Mouse (Mus musculus) liver, embryonic 11.5 days (tissue): ENCODE measurements around the gene Fam117b. TPM values are rescaled to one million over a fixed set of nuclear protein-coding genes. Genes with fewer than 3 reads are reported as not detected.

ENCODE experiments used
- ATAC-seq: fragments of 200-750 bp; cut with Nextera tagmentation; replicated peaks from 2 replicates; pipeline ENCODE4 v1.8.0; 2017; ENCODE audit warnings: moderate number of reproducible peaks, mild to moderate bottlenecking, moderate TSS enrichment, moderate library complexity; ENCODE audit not compliant: low FRiP score
- DNase-seq: peaks from one replicate; pipeline ENCODE4 v3.0.0-alpha.2; 2017; ENCODE audit warnings: low spot score
- H3K27ac ChIP-seq: fragments of 300-500 bp; sonication (generic); 2 replicates; pipeline ENCODE4 v1.5.1; 2014; ENCODE audit warnings: mild to moderate bottlenecking, low read depth, low read length, control low read depth
- H3K27me3 ChIP-seq: fragments of 300-500 bp; sonication (generic); replicated peaks from 2 replicates; pipeline ENCODE4 v1.6.1; 2014; ENCODE audit warnings: low read length, mixed read lengths; ENCODE audit not compliant: control insufficient read depth, insufficient read depth
- H3K36me3 ChIP-seq: fragments of 300-500 bp; sonication (generic); 2 replicates; pipeline ENCODE4 v1.6.1; 2014; ENCODE audit warnings: mild to moderate bottlenecking, low read length, moderate library complexity, mixed read lengths; ENCODE audit not compliant: control insufficient read depth, insufficient read depth
- H3K4me1 ChIP-seq: fragments of 300-500 bp; sonication (generic); replicated peaks from 2 replicates; pipeline ENCODE4 v1.6.1; 2014; ENCODE audit warnings: low read length, mixed read lengths; ENCODE audit not compliant: control insufficient read depth, insufficient read depth
- H3K4me2 ChIP-seq: fragments of 300-500 bp; sonication (generic); 2 replicates; pipeline ENCODE4 v1.6.1; 2014; ENCODE audit warnings: mild to moderate bottlenecking, control low read depth, moderate library complexity
- H3K4me3 ChIP-seq: fragments of 300-500 bp; sonication (generic); 2 replicates; pipeline ENCODE4 v1.5.1; 2014; ENCODE audit warnings: low read depth, low read length, control low read depth
- H3K9ac ChIP-seq: fragments of 300-500 bp; sonication (generic); 2 replicates; pipeline ENCODE4 v1.6.1; 2014; ENCODE audit warnings: low read depth, low read length, control low read depth
- H3K9me3 ChIP-seq: fragments of 300-500 bp; sonication (generic); 2 replicates; pipeline ENCODE4 v1.6.1; 2016; ENCODE audit warnings: low read length, inconsistent platforms, mixed read lengths; ENCODE audit not compliant: control insufficient read depth
- WGBS: fragments of 180-500 bp; shearing (Covaris S2); extraction: QIAGEN DNeasy Blood & Tissue Kit; methylation state at CpG from one replicate; pipeline ENCODE4 v1.1.7; 2014; 5-methylcytosine and 5-hydroxymethylcytosine counted together
- polyA plus RNA-seq: library from polyadenylated mRNA; unstranded; fragments of >200 nt; fragmentation: Nextera tagmentation; extraction: Ambion mirVana; gene quantifications from 2 replicates; pipeline ENCODE4 v1.2.1, GENCODE M21; 2014

Gene Fam117b
- polyA plus RNA-seq, 1 experiment from 2014 or later, result 10.3 TPM

DNA sequence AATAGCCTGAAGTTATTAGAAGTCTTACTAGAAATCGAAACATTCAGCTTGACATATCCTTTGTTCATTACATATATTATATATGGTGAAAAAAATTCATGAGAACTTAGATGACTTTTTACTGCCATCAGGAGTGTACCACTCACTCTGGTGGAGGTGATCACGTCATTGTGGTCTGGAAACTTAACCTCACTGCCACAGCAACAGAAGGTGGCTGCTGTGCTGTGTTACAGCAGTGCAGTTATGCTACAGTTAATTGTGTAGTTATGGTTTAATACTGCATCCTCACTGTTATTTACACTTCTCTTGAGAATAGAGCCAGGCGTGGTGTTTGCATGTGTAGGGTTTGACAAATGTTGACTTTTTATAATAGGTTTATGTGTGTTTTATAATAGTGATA lies 4.6 kb downstream of the Fam117b start:
- Histone ChIP-seq H3K9me3 (no peaks in the 10 kb centered on the region), H3K36me3 (no peaks in the 10 kb centered on the region), H3K27me3 (no peaks in the 10 kb centered on the region), H3K9ac (no peak overlapping the region), H3K4me2 (no peak overlapping the region), H3K27ac (no peak overlapping the region), H3K4me3 (no peak overlapping the region), H3K4me1 (peaks cover 30% of the 10 kb centered on the region)
- ATAC-seq (no peak), DNase-seq (no peak)
- WGBS, result 67% methylated on average over 3 of the region's 3 CpGs

DNA sequence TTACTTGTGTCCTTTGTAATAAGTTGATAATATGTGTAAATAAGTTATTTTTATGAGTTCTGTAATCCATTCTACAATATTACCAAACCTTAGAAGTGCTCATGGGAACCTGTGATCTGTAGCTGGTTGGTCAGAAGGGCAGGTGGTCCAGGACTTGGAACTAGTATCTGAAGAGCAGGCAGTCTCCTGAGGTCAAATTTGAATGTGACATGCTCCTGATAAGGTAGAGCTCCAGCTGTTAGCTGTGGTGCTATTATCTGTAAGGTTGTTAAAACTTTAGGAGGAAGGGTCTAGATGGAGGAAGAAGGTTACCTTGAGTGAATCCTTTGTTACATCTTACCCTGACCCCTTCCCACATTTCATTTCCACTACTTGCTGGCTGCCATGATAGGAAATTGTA lies 5.3 kb downstream of the Fam117b start:
- Histone ChIP-seq H3K27ac (no peak overlapping the region), H3K4me3 (no peak overlapping the region), H3K9ac (no peak overlapping the region), H3K4me1 (peaks cover 30% of the 10 kb centered on the region), H3K36me3 (no peaks in the 10 kb centered on the region), H3K4me2 (no peak overlapping the region), H3K27me3 (no peaks in the 10 kb centered on the region), H3K9me3 (no peaks in the 10 kb centered on the region)
- ATAC-seq (peak; percentile 49), DNase-seq (no peak)

DNA sequence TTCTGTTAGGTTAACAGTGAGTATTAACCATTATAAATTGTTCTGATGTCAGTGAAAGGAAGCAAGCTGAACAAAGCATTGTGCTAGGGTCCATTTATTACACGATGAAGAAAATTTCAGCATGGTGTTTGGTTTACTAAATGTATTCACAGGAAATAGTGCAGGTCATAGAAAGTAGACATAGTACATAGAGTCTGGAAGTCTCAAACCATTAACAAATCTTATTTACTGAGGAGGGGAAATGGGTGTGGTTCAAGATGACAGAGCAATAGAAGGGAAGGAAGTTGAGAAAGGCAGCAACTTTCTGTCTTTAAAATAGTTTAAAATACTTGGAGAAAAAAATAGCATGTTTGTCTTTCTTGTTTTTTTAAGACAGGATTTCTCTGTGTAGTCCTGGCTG lies 10.4 kb downstream of the Fam117b start:
- Histone ChIP-seq H3K4me2 (no peak overlapping the region), H3K4me1 (peaks cover under 1% of the 10 kb centered on the region), H3K9ac (no peak overlapping the region), H3K4me3 (no peak overlapping the region), H3K9me3 (no peaks in the 10 kb centered on the region), H3K27ac (no peak overlapping the region), H3K36me3 (no peaks in the 10 kb centered on the region), H3K27me3 (no peaks in the 10 kb centered on the region)
- 69% methylated on average over 1 of the region's 1 CpGs for WGBS
- DNase-seq, result no peak
- no peak for ATAC-seq

DNA sequence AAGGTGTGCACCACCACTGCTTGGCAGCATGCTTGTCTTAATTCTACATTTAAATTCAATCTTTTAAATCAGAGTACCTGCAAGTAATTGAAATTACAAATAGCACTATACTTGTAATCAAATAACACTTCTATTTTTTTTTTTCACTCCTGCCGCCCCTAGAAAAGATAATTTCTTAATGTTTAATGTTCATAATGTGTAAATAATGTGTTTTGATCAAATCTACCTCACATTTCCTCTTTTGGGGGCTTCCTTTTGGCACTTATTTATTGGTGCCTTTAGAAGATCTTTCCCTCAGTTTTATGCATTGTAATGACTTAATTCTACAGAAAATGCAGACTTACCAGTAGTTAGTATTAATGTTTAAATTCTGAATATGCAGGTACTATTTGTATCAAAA lies 10.9 kb downstream of the Fam117b start:
- Histone ChIP-seq H3K4me1 (no peaks in the 10 kb centered on the region), H3K9ac (no peak overlapping the region), H3K27me3 (no peaks in the 10 kb centered on the region), H3K36me3 (no peaks in the 10 kb centered on the region), H3K4me2 (no peak overlapping the region), H3K27ac (no peak overlapping the region), H3K4me3 (no peak overlapping the region), H3K9me3 (no peaks in the 10 kb centered on the region)
- 80% methylated on average over 1 of the region's 1 CpGs for whole genome bisulfite sequencing
- DNase-seq (no peak), ATAC-seq (no peak)

DNA sequence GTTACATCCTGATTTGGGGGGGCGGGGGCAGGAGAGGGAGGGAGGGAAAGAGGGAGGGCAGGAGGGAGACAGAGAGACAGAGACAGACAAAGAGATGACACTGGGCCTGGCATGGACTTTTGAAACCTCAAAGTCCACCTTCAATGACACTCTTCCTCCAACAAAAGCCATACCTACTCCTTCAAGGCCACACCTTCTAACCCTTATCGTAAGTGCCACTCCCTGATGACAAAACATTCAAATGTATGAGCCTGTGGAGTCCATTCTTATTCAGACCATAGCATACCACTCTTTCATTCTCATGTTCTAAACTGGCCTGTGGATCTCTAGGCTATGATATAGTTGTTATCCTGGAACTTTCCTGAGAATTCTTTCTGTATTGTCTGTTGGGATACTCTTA lies 11.6 kb downstream of the Fam117b start:
- no peaks in the 10 kb centered on the region for H3K27me3 ChIP-seq
- H3K36me3 ChIP-seq, result no peaks in the 10 kb centered on the region
- DNase-seq (no peak), ATAC-seq (no peak)
- H3K4me3 ChIP-seq, result no peak overlapping the region
- no peak overlapping the region for H3K27ac ChIP-seq
- H3K9me3 ChIP-seq, result no peaks in the 10 kb centered on the region
- no peak overlapping the region for H3K4me2 ChIP-seq
- H3K4me1 ChIP-seq, result no peaks in the 10 kb centered on the region
- no peak overlapping the region for H3K9ac ChIP-seq
- 96% methylated on average over 2 of the region's 2 CpGs for whole genome bisulfite sequencing

DNA sequence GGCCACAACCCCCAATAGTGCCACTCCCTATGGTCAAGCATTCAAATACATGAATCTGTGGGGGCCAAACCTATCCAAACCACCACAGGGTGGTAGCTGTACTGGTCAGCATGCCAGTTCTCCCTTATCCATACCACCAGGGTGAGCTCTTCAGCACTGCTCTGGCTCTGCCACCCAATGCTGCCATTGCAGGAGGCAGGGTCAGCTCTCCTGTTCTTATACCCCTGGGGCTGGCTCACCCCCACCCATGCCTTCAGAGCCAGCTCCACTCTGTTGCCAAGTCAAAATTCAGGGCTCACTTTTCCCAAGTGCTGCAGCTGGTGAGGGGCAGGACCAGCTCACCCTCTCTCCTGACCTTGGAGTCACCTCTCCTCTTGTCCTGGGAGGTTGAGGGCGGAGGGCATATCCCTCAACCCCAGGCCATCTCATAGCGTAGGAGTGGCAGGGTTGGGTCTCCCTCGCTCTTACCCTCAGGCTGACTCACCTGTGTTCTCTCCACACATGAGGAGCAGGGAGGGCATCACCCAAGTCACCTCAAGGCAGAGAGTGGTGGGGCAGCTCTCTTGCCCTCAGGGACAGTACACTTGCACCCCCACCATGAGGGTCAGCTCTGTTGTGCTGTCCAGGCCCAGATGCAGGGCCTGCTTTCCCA lies 13.3 kb downstream of the Fam117b start:
- Histone ChIP-seq H3K27ac (no peak overlapping the region), H3K4me2 (no peak overlapping the region), H3K4me3 (no peak overlapping the region), H3K36me3 (no peaks in the 10 kb centered on the region), H3K27me3 (no peaks in the 10 kb centered on the region), H3K9me3 (no peaks in the 10 kb centered on the region), H3K4me1 (no peaks in the 10 kb centered on the region), H3K9ac (no peak overlapping the region)
- ATAC-seq (no peak), DNase-seq (no peak)
- WGBS, result 92% methylated on average over 3 of the region's 3 CpGs

DNA sequence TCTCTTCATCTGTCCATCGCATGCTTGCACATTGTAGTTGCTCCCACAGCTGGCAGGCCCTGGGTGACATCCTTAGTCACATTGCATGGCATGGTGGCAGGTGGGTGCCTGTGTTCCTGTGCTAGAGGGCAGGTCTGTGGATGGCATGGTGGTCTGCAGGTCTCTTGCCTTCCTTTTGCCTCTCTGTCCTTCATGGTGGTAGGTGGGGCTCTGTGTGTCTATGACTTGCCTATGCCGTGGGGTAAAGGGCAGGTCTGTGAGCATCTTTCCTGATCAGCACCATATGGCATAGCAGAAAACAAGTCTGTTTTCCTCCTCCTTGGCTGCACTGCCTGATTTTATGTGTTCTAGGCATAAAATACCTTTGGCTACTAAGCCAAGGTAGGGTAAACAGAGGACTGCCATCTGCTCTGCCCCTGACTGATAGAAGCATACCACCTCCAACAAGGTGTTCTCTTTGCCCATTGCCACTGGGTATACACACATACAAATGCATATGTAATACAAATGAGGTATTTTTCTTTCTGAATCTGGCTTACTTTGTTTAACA lies 14.4 kb downstream of the Fam117b start:
- no peaks in the 10 kb centered on the region for H3K27me3 ChIP-seq
- H3K36me3 ChIP-seq, result no peaks in the 10 kb centered on the region
- no peaks in the 10 kb centered on the region for H3K4me1 ChIP-seq
- no peak overlapping the region for H3K4me3 ChIP-seq
- no peaks in the 10 kb centered on the region for H3K9me3 ChIP-seq
- 87% methylated on average over 2 of the region's 2 CpGs for WGBS
- no peak for ATAC-seq
- no peak overlapping the region for H3K9ac ChIP-seq
- H3K4me2 ChIP-seq, result no peak overlapping the region
- no peak for DNase-seq
- H3K27ac ChIP-seq, result no peak overlapping the region

DNA sequence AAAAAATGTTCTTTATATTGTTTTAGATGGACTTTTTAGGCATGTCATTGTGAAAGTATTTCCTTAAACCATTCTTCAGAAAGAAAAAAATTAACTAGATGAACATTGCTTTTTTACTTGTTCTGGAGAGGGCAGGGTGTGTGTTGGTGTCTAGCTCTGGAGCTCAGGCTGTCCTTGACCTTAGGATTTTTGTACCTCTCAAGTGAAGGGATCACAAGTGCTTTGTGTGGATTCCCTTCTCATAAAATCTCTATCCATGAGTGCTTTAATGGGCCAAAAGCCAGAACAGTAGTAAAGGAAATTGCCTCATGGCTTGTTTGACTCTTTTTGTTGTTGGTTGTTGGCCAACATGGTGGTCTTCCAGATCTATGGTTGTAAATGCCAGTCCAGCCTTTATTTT lies 18.1 kb downstream of the Fam117b start:
- no peaks in the 10 kb centered on the region for H3K4me1 ChIP-seq
- DNase-seq (no peak), ATAC-seq (no peak)
- no peak overlapping the region for H3K4me3 ChIP-seq
- H3K27me3 ChIP-seq, result no peaks in the 10 kb centered on the region
- H3K27ac ChIP-seq, result no peak overlapping the region
- no peaks in the 10 kb centered on the region for H3K9me3 ChIP-seq
- H3K4me2 ChIP-seq, result no peak overlapping the region
- no peak overlapping the region for H3K9ac ChIP-seq
- no peaks in the 10 kb centered on the region for H3K36me3 ChIP-seq

DNA sequence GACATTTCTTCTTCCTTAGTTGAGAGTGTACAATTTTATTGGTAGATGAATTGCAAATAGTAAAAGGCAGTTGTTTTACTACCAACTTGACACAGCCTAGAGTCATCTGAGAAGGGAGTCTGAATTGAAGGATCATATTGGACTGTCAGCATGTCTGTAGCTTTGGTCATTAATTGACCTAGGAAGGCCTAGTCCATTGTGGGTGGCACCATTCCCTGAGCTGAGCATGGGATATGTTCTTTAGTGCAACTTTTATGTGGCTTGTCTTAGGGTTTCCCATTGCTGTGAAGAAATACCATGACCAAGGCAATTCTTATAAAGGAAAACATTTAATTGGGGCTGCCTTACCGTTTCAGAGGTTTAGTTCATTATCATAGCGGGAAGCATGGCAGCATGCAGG lies 20.2 kb downstream of the Fam117b start:
- Histone ChIP-seq H3K27me3 (no peaks in the 10 kb centered on the region), H3K9me3 (no peaks in the 10 kb centered on the region), H3K4me3 (no peak overlapping the region), H3K4me2 (no peak overlapping the region), H3K9ac (no peak overlapping the region), H3K4me1 (no peaks in the 10 kb centered on the region), H3K36me3 (no peaks in the 10 kb centered on the region), H3K27ac (no peak overlapping the region)
- WGBS, result 96% methylated on average over 2 of the region's 2 CpGs
- no peak for ATAC-seq
- DNase-seq, result no peak
